Mouse (Mus musculus): ENCODE measurements around the gene Klf17. TPM values are rescaled to one million over a fixed set of nuclear protein-coding genes. Genes with fewer than 3 reads are reported as not detected.
"Not testable (repeated sequence)": the region's sequence is repeated elsewhere in the genome, so short reads cannot be mapped to it uniquely, and the experiment has no call there.

Klf17 gene
- total and polyA plus RNA-seq, 2 experiments = not detected

GRCm38 (mm10) chr4:117788308-117788707 is 22.9 kb upstream of the Klf17 start:
- Histone ChIP-seq H3K4me3 (ENCODE audit: insufficient read depth, low read depth, low read length) (peak overlapping the region; percentile 56), H3K27me3 (ENCODE audit: control insufficient read depth, insufficient read depth, low read length) (no peaks in the 10 kb centered on the region)
- peak; percentile 79 for DNase-seq (ENCODE audit: extremely low read depth, low read depth, low spot score)

GRCm38 (mm10) chr4:117786963-117787362 is 21.5 kb upstream of the Klf17 start:
- peak overlapping the region; percentile 84 for H3K27ac ChIP-seq (replicated peaks; ENCODE audit: insufficient read depth, low read depth, low read length)
- peaks cover 7% of the 10 kb centered on the region for H3K4me1 ChIP-seq (ENCODE audit: control insufficient read depth, insufficient read depth, low read length)
- peak; percentile 94 for DNase-seq (ENCODE audit: extremely low read depth, low read depth, low spot score)
- no peaks in the 10 kb centered on the region for H3K36me3 ChIP-seq (ENCODE audit: control insufficient read depth, insufficient read depth, low read length)
- H3K9ac ChIP-seq (ENCODE audit: low read depth, low read length) = peak overlapping the region; percentile 47; the same call in 1 of the 2 replicates
- no peaks in the 10 kb centered on the region for H3K27me3 ChIP-seq (ENCODE audit: control insufficient read depth, insufficient read depth, low read length)
- no peaks in the 10 kb centered on the region for H3K79me2 ChIP-seq (ENCODE audit: control insufficient read depth, insufficient read depth, low read length)
- 0 out of 2 replicates have a peak, but pooled peaks have one; percentile 26 for TF ChIP-seq POLR2A (IDR thresholded peaks at IDR 0.05; ENCODE audit: extremely low read depth, insufficient read depth, low read length)
- TF ChIP-seq CTCF (IDR thresholded peaks at IDR 0.05; ENCODE audit: low read depth, low read length) = no peak
- 11% methylated on average over 8 of the region's 8 CpGs for WGBS
- H3K4me3 ChIP-seq (ENCODE audit: insufficient read depth, low read depth, low read length) = peak overlapping the region; percentile 56

More at GRCm38 (mm10) chr4:117788308-117788707, 22.9 kb upstream of the Klf17 start:
- no peak for TF ChIP-seq CTCF (IDR thresholded peaks at IDR 0.05; ENCODE audit: low read depth, low read length)
- TF ChIP-seq POLR2A (IDR thresholded peaks at IDR 0.05; ENCODE audit: extremely low read depth, insufficient read depth, low read length) = no peak
- no peaks in the 10 kb centered on the region for H3K79me2 ChIP-seq (ENCODE audit: control insufficient read depth, insufficient read depth, low read length)
- 16% methylated on average over 10 of the region's 10 CpGs for WGBS
- peak overlapping the region; percentile 84 for H3K27ac ChIP-seq (replicated peaks; ENCODE audit: insufficient read depth, low read depth, low read length)
- peaks cover 7% of the 10 kb centered on the region for H3K4me1 ChIP-seq (ENCODE audit: control insufficient read depth, insufficient read depth, low read length)
- no peaks in the 10 kb centered on the region for H3K36me3 ChIP-seq (ENCODE audit: control insufficient read depth, insufficient read depth, low read length)
- peak overlapping the region; percentile 71 for H3K9ac ChIP-seq (ENCODE audit: low read depth, low read length)

- 85% methylated on average over 3 of the region's 3 CpGs for WGBS
- TF ChIP-seq POLR2A (IDR thresholded peaks at IDR 0.05; ENCODE audit: extremely low read depth, insufficient read depth, low read length) (no peak), CTCF (IDR thresholded peaks at IDR 0.05; ENCODE audit: low read depth, low read length) (no peak)
- Histone ChIP-seq H3K36me3 (ENCODE audit: control insufficient read depth, insufficient read depth, low read length) (no peaks in the 10 kb centered on the region), H3K79me2 (ENCODE audit: control insufficient read depth, insufficient read depth, low read length) (no peaks in the 10 kb centered on the region), H3K4me3 (ENCODE audit: insufficient read depth, low read depth, low read length) (no peak overlapping the region), H3K4me1 (ENCODE audit: control insufficient read depth, insufficient read depth, low read length) (0 out of 2 replicates have a peak, but pooled peaks cover 2% of the 10 kb centered on the region), H3K27me3 (ENCODE audit: control insufficient read depth, insufficient read depth, low read length) (no peaks in the 10 kb centered on the region), H3K27ac (replicated peaks; ENCODE audit: insufficient read depth, low read depth, low read length) (no peak overlapping the region), H3K9ac (ENCODE audit: low read depth, low read length) (no peak overlapping the region)
- DNase-seq (ENCODE audit: extremely low read depth, low read depth, low spot score) = no peak
Measured at GRCm38 (mm10) chr4:117782908-117783307, 17.5 kb upstream of the Klf17 start.

GRCm38 (mm10) chr4:117772960-117773359 is 7.5 kb upstream of the Klf17 start:
- 58% methylated on average over 9 of the region's 9 CpGs for WGBS
- no peak overlapping the region for H3K4me3 ChIP-seq (ENCODE audit: insufficient read depth, low read depth, low read length)
- H3K27ac ChIP-seq (replicated peaks; ENCODE audit: insufficient read depth, low read depth, low read length) = no peak overlapping the region
- TF ChIP-seq POLR2A (IDR thresholded peaks at IDR 0.05; ENCODE audit: extremely low read depth, insufficient read depth, low read length) (no peak), CTCF (IDR thresholded peaks at IDR 0.05; ENCODE audit: low read depth, low read length) (no peak)
- no peaks in the 10 kb centered on the region for H3K27me3 ChIP-seq (ENCODE audit: control insufficient read depth, insufficient read depth, low read length)
- H3K9ac ChIP-seq (ENCODE audit: low read depth, low read length) = no peak overlapping the region
- no peaks in the 10 kb centered on the region for H3K79me2 ChIP-seq (ENCODE audit: control insufficient read depth, insufficient read depth, low read length)
- H3K36me3 ChIP-seq (ENCODE audit: control insufficient read depth, insufficient read depth, low read length) = no peaks in the 10 kb centered on the region
- no peak for DNase-seq (ENCODE audit: extremely low read depth, low read depth, low spot score)
- H3K4me1 ChIP-seq (ENCODE audit: control insufficient read depth, insufficient read depth, low read length) = no peaks in the 10 kb centered on the region

DNA sequence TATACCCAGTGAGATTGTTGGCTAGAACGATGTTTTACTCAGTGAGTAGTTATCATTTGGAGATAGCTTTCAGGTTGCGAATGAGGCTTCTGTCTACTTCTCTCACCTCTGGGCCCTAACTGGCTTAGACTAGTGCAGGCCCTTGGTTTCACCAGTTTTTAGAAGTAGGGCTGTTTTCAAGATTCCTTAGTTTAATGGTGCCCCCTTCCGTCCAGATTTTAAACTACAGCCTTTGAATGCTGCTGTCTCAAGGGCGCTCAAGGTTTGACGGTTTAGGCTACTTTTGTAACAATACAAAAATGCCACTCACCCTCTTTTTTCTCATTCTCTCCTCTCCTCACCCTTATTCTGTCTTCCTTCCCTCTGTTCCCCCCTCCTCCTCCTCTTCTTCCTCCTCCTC is 5.5 kb upstream of the Klf17 start:
- WGBS = 14% methylated on average over 5 of the region's 5 CpGs
- H3K4me1 ChIP-seq (ENCODE audit: control insufficient read depth, insufficient read depth, low read length) = no peaks in the 10 kb centered on the region

GRCm38 (mm10) chr4:117760151-117760550 is 5.3 kb downstream of the Klf17 start:
- Histone ChIP-seq H3K27me3 (ENCODE audit: control insufficient read depth, insufficient read depth, low read length) (no peaks in the 10 kb centered on the region), H3K36me3 (ENCODE audit: control insufficient read depth, insufficient read depth, low read length) (no peaks in the 10 kb centered on the region), H3K9ac (ENCODE audit: low read depth, low read length) (no peak overlapping the region), H3K4me3 (ENCODE audit: insufficient read depth, low read depth, low read length) (no peak overlapping the region), H3K27ac (replicated peaks; ENCODE audit: insufficient read depth, low read depth, low read length) (no peak overlapping the region), H3K4me1 (ENCODE audit: control insufficient read depth, insufficient read depth, low read length) (no peaks in the 10 kb centered on the region), H3K79me2 (ENCODE audit: control insufficient read depth, insufficient read depth, low read length) (no peaks in the 10 kb centered on the region)
- TF ChIP-seq POLR2A (IDR thresholded peaks at IDR 0.05; ENCODE audit: extremely low read depth, insufficient read depth, low read length) (no peak), CTCF (IDR thresholded peaks at IDR 0.05; ENCODE audit: low read depth, low read length) (no peak)
- DNase-seq (ENCODE audit: extremely low read depth, low read depth, low spot score) = no peak
- WGBS = 95% methylated on average over 5 of the region's 5 CpGs

More for the DNA sequence above, 5.5 kb upstream of the Klf17 start:
- Histone ChIP-seq H3K36me3 (ENCODE audit: control insufficient read depth, insufficient read depth, low read length) (no peaks in the 10 kb centered on the region), H3K79me2 (ENCODE audit: control insufficient read depth, insufficient read depth, low read length) (no peaks in the 10 kb centered on the region), H3K9ac (ENCODE audit: low read depth, low read length) (no peak overlapping the region), H3K27ac (replicated peaks; ENCODE audit: insufficient read depth, low read depth, low read length) (no peak overlapping the region), H3K27me3 (ENCODE audit: control insufficient read depth, insufficient read depth, low read length) (no peaks in the 10 kb centered on the region), H3K4me3 (ENCODE audit: insufficient read depth, low read depth, low read length) (no peak overlapping the region)
- TF ChIP-seq POLR2A (IDR thresholded peaks at IDR 0.05; ENCODE audit: extremely low read depth, insufficient read depth, low read length) (no peak), CTCF (IDR thresholded peaks at IDR 0.05; ENCODE audit: low read depth, low read length) (peak; percentile 25)
- DNase-seq (ENCODE audit: extremely low read depth, low read depth, low spot score) = peak; percentile 54

GRCm38 (mm10) chr4:117752469-117752868 is 13.0 kb downstream of the Klf17 start:
- not testable (repeated sequence) for H3K36me3 ChIP-seq (ENCODE audit: control insufficient read depth, insufficient read depth, low read length); H3K4me1 ChIP-seq (ENCODE audit: control insufficient read depth, insufficient read depth, low read length); H3K79me2 ChIP-seq (ENCODE audit: control insufficient read depth, insufficient read depth, low read length); H3K27me3 ChIP-seq (ENCODE audit: control insufficient read depth, insufficient read depth, low read length); H3K4me3 ChIP-seq (ENCODE audit: insufficient read depth, low read depth, low read length); H3K9ac ChIP-seq (ENCODE audit: low read depth, low read length)
- DNase-seq (ENCODE audit: extremely low read depth, low read depth, low spot score) = peak; percentile 86
- peak overlapping the region; percentile 54 for H3K27ac ChIP-seq (replicated peaks; ENCODE audit: insufficient read depth, low read depth, low read length)
- WGBS = 19% methylated on average over 5 of the region's 5 CpGs

Data from liver, adult 2 months (tissue).